Mouse (Mus musculus) cerebellum, adult 2 months (tissue): Measurements from ENCODE around the gene St6galnac5. TPM values are rescaled to one million over a fixed set of nuclear protein-coding genes. Genes with fewer than 3 reads are reported as not detected.

ENCODE experiments used
- DNase-seq, 2 experiments: peaks; one replicate each; pipeline ENCODE4 v3.0.0; 2021
- H3K27ac ChIP-seq: fragments of 200-500 bp; 2 replicates; pipeline ENCODE4 v1.5.1; 2012; ENCODE audit warnings: low read length, control low read depth, inconsistent platforms; ENCODE audit not compliant: insufficient read depth
- H3K27me3 ChIP-seq: fragments of 200-500 bp; 2 replicates; pipeline ENCODE4 v1.6.1; 2012; ENCODE audit warnings: inconsistent platforms, mild to moderate bottlenecking, low read length, moderate library complexity; ENCODE audit not compliant: control insufficient read depth, insufficient read depth
- H3K4me1 ChIP-seq: fragments of 200-500 bp; 2 replicates; pipeline ENCODE4 v1.6.1; 2011; ENCODE audit warnings: low read length; ENCODE audit not compliant: control insufficient read depth, insufficient read depth
- H3K4me3 ChIP-seq: fragments of 200-500 bp; replicated peaks from 2 replicates; pipeline ENCODE3; 2011; ENCODE audit warnings: mild to moderate bottlenecking, low read depth, low read length, control low read depth; ENCODE audit not compliant: insufficient read depth
- CTCF ChIP-seq: fragments of 200-500 bp; IDR thresholded peaks from 2 replicates; pipeline ENCODE4 v1.5.1; 2011; ENCODE audit warnings: low read depth, mild to moderate bottlenecking, control low read depth, low read length, moderate library complexity, borderline replicate concordance; ENCODE audit not compliant: insufficient read depth
- POLR2A ChIP-seq: fragments of 200-500 bp; IDR thresholded peaks from 2 replicates; pipeline ENCODE4 v1.6.1; 2011; ENCODE audit warnings: low read length, control low read depth, borderline replicate concordance; ENCODE audit not compliant: insufficient read depth
- WGBS: fragments of 180-500 bp; shearing (Covaris S2); methylation state at CpG from one replicate; pipeline ENCODE4 v1.1.7; 2018; 5-methylcytosine and 5-hydroxymethylcytosine counted together
- polyA plus RNA-seq: library from polyadenylated mRNA; depleted of rRNA; stranded (reverse); fragments of >200 nt; gene quantifications from 2 replicates; pipeline ENCODE4 v1.2.3, GENCODE M21; 2012

The St6galnac5 gene
- polyA plus RNA-seq, 1 experiment = 4.5 TPM

DNA sequence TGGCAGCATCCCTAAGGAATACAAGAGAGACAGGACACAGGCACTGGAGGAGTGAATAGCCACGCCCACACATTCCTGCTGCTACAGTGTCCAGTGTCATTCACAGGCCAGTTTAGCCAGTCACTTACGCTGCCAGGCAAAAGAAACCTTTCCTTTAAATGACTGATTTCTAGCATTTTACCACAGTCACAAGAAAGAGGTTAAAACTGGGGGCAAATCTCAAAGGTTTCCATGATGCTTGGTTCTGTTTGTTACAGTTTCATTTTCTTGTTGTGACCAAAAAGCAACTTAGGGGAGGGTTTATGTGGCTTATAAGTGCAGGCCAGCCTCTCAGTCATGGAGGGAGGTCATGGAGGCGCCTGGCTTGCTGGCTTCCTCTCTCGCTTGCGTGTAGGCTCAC lies 74.4 kb downstream of the St6galnac5 start:
- TF ChIP-seq CTCF (no peak), POLR2A (no peak)
- 91% methylated on average over 5 of the region's 5 CpGs for WGBS

DNA sequence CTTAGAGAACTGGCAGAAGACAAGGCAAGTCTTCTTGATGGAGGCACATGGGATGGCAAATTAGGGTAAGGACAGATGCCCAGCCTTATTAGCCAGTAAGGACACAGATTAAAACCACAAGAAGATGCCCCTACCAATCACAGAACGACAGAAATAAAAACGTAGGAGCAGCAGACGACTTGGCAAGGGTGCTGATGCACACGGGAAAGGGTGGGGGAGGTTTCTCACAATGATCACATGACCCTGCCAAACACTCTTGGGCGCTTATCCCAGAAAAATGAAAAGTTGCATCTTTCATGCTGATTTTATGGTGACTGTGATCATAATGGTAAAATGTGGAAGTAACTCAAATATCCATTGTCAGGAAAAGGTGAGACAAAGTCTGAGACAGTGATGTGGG lies 75.0 kb downstream of the St6galnac5 start:
- TF ChIP-seq POLR2A (no peak), CTCF (no peak)
- no peak for DNase-seq
- H3K27me3 ChIP-seq = no peaks in the 10 kb centered on the region
- H3K4me3 ChIP-seq = no peak overlapping the region
- 25% methylated on average over 5 of the region's 5 CpGs for WGBS
- no peak overlapping the region for H3K27ac ChIP-seq
- no peaks in the 10 kb centered on the region for H3K4me1 ChIP-seq

More for the DNA sequence above, 74.4 kb downstream of the St6galnac5 start:
- no peaks in the 10 kb centered on the region for H3K4me1 ChIP-seq
- no peak overlapping the region for H3K27ac ChIP-seq
- DNase-seq = no peak
- no peaks in the 10 kb centered on the region for H3K27me3 ChIP-seq
- no peak overlapping the region for H3K4me3 ChIP-seq

DNA sequence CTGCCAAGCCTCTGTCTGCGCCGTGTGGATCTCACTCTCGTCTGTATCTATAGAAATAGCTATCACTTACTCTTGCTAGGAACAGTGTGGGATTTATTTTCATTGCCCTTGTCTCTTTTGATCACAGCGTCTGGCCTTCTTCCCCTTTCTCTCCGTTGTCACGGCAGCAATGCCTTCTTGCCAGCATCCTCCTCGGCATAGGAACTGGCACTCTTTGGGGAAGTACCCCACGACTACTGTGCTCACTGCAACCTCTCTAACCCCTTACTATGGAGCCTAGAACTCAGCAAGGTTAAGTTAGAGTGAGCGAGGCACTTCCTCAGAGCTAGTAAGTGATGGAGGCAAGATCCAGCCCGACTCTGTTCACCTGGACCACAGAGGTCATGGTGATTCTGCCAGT lies 76.2 kb downstream of the St6galnac5 start:
- no peak overlapping the region for H3K27ac ChIP-seq

DNA sequence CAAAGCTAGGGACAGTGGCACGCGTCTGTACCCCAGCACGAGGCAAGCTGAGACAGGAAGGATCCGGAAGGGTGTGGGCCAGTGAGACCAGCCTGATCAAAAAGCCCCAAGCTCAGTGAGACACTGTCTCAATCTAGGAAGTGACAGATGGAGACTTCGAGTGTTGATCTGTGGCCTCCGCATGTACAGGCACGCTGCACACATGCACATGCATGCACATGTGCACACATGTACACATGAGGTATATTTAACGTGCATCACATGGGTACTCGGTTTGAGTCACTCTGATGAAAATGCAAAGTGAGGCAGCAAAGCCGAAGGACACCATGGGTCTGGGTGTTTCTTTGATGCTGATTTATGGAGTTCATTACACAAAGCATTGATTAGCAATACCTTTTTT lies 77.0 kb downstream of the St6galnac5 start:
- H3K27ac ChIP-seq = no peak overlapping the region
- H3K4me1 ChIP-seq = no peaks in the 10 kb centered on the region
- no peak overlapping the region for H3K4me3 ChIP-seq
- H3K27me3 ChIP-seq = no peaks in the 10 kb centered on the region
- no peak for DNase-seq
- WGBS = 93% methylated on average over 10 of the region's 10 CpGs
- no peak for TF ChIP-seq CTCF
- TF ChIP-seq POLR2A = no peak

More for the DNA sequence above, 76.2 kb downstream of the St6galnac5 start:
- Histone ChIP-seq H3K4me1 (no peaks in the 10 kb centered on the region), H3K27me3 (no peaks in the 10 kb centered on the region), H3K4me3 (no peak overlapping the region)
- TF ChIP-seq POLR2A (no peak), CTCF (no peak)
- no peak for DNase-seq
- 23% methylated on average over 10 of the region's 10 CpGs for WGBS

DNA sequence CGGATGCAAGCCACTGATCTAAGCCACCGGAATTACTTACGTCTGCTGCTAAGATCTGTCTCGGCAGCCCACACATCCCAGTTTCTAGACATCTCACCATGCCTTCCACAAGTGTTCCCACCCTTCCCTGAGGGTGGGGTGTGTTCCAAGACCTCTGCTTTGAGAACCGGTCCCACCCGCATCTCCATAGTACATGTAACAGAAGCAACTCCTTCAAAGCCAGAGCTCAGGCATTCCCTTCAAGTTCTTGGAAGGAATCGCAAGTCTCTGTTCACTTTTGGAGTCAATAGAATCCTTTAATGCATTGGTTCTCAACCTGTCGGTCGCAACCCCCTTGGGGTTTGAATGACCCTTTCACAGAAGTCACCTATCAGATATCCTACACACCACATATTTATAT lies 83.1 kb downstream of the St6galnac5 start:
- no peak for DNase-seq
- H3K27ac ChIP-seq = no peak overlapping the region
- TF ChIP-seq POLR2A = no peak
- no peak for TF ChIP-seq CTCF
- H3K4me1 ChIP-seq = no peaks in the 10 kb centered on the region
- WGBS = 95% methylated on average over 9 of the region's 9 CpGs
- H3K4me3 ChIP-seq = no peak overlapping the region
- no peaks in the 10 kb centered on the region for H3K27me3 ChIP-seq

DNA sequence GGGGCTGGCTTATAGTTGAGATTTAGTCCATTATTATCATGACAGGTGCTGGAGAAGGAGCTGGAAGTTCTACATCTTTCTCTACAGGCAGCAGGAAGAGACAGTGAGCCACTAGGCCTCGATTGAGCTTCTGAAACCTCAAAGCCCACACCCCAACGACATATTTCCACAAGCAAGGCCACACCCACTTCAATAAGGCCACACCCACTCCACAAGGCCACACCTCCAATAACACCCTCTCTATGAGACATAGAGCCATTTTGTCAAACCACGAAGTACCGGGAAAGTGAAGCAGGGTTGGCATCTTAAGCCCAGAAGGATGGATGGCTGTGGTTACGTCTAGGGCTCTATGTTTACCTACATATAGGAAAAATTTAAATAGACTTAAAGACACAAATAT lies 84.8 kb downstream of the St6galnac5 start:
- TF ChIP-seq CTCF = no peak
- TF ChIP-seq POLR2A = no peak
- Histone ChIP-seq H3K27me3 (no peaks in the 10 kb centered on the region), H3K27ac (no peak overlapping the region), H3K4me3 (no peak overlapping the region), H3K4me1 (no peaks in the 10 kb centered on the region)
- no peak for DNase-seq
- WGBS = 84% methylated on average over 5 of the region's 5 CpGs

DNA sequence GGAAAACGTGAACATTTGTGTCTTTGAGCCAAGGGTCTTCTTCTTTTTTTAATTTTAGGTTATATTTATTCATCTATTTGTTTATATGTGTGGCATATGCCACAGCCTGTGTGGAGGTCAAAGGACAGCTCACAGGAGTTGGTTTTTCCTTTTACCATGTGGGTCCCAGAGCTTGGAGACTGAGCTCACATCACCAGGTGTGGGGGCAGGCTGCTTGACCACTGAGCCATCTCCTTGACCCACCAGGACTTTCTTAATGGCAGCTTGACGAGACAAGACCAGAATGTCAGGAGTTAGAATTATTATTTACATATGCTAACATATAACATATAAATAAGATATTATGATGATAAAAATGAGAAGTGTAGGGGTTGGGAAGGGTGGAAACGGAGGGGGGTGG lies 85.9 kb downstream of the St6galnac5 start:
- Histone ChIP-seq H3K27me3 (no peaks in the 10 kb centered on the region), H3K4me3 (no peak overlapping the region), H3K4me1 (no peaks in the 10 kb centered on the region), H3K27ac (no peak overlapping the region)
- WGBS = 80% methylated on average over 3 of the region's 3 CpGs
- DNase-seq = no peak
- no peak for TF ChIP-seq CTCF
- no peak for TF ChIP-seq POLR2A

DNA sequence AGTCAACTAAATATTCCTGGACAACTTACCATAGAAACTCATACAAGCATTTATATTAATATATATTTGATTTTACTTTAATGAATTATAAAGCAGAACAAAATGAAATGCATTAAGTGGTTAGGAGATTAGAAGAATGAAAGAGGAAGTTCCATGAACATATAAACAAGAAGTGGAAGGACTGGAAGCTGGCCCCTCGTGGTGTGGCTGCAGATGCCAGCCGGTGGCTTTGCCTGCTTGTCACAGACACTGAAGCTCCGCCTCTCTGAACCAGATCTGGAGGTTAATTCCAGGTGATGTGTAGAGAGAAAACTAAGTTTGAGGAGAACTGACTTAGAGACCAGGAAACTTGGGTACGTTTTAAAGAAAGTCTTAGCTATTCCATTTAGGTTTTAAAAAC lies 87.1 kb downstream of the St6galnac5 start:
- 54% methylated on average over 4 of the region's 4 CpGs for WGBS
- TF ChIP-seq POLR2A (no peak), CTCF (no peak)

More for the DNA sequence above, 87.1 kb downstream of the St6galnac5 start:
- no peak for DNase-seq
- Histone ChIP-seq H3K4me3 (no peak overlapping the region), H3K4me1 (no peaks in the 10 kb centered on the region), H3K27me3 (no peaks in the 10 kb centered on the region), H3K27ac (no peak overlapping the region)
